Mouse (Mus musculus) brain, embryonic 14.5 days (tissue): ENCODE data around the gene Zbp1.

ENCODE experiments used
- CTCF ChIP-seq: fragments of 200-500 bp; IDR thresholded peaks from 2 replicates; pipeline ENCODE4 v1.5.1; 2012; ENCODE audit warnings: inconsistent platforms, mild to moderate bottlenecking, moderate library complexity, borderline replicate concordance; ENCODE audit not compliant: insufficient read depth, insufficient read length; ENCODE audit errors: extremely low read depth
- POLR2A ChIP-seq: fragments of 200-500 bp; IDR thresholded peaks from 2 replicates; pipeline ENCODE4 v1.6.1; 2012; ENCODE audit warnings: mild to moderate bottlenecking, inconsistent platforms, borderline replicate concordance; ENCODE audit not compliant: poor library complexity, insufficient read depth, insufficient read length, severe bottlenecking; ENCODE audit errors: extremely low read depth

GRCm38 (mm10) chr2:173156923-173157322 is 61.8 kb downstream of the Zbp1 start:
- TF ChIP-seq CTCF (no peak), POLR2A (no peak)
